Mouse (Mus musculus) liver, adult 2 months (tissue): Measurements from ENCODE around the gene Rps15a.

Experiments used
- CTCF ChIP-seq: fragments of 200-500 bp; IDR thresholded peaks from 2 replicates; pipeline ENCODE4 v1.5.1; 2011; ENCODE audit warnings: low read depth, low read length, control low read depth
- POLR2A ChIP-seq: fragments of 200-500 bp; IDR thresholded peaks from 2 replicates; pipeline ENCODE4 v1.6.1; 2011; ENCODE audit warnings: low read length, control low read depth; ENCODE audit not compliant: insufficient read depth; ENCODE audit errors: extremely low read depth

DNA sequence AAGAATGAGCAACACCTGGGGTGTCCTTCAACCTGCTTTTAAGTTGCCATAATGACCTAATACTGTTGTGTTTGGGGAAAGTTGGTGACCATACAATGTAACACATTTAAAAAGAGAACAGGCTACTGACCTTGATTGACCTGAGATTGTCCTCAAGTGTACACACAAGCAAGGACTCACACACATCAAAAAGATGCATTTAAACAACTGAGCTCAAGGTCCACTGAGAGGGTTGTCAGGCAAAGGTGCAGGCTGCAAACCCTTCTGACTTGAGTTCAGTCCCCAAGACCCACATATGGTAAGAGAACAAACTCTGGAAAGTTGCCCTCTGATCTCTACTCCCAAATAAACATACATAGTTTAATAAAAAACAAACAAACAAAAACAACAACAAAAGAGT is 9.7 kb upstream of the Rps15a start:
- TF ChIP-seq CTCF (no peak), POLR2A (no peak)
